ENCODE assay signal across 32 mouse cellular contexts in genomic region chr3:97649469-97649868, GRCm38 (mm10). TPM values are rescaled to one million over a fixed set of nuclear protein-coding genes. Genes with fewer than 3 reads are reported as not detected.
"Had no signal": no experiment of that assay in that cellular context is flagged by ENCODE, and none has a peak within 500 bp of the region (broad histone marks: within the 10 kb centered on the region; RNA-seq: fewer than 3 reads in every experiment).

No protein-coding gene starts in this region.

- H3K9ac ChIP-seq: liver, embryonic 12.5 days; liver, embryonic 15.5 days; lung, embryonic 15.5 days; midbrain, embryonic 13.5 days; neural tube, embryonic 13.5 days; stomach, embryonic 15.5 days had no signal

- H3K9me3 ChIP-seq: liver, embryonic 12.5 days; liver, embryonic 15.5 days; lung, embryonic 15.5 days; midbrain, embryonic 10.5 days; neural tube, embryonic 13.5 days; stomach, embryonic 15.5 days had no signal

- H3K4me2 ChIP-seq: liver, embryonic 12.5 days; liver, embryonic 15.5 days; lung, embryonic 15.5 days; midbrain, embryonic 13.5 days; neural tube, embryonic 13.5 days; stomach, embryonic 15.5 days had no signal

- DNase-seq: kidney, adult 11 months; kidney, adult 9 months; kidney, postnatal 10 days; kidney, postnatal 4 days; layer of hippocampus, postnatal 36 days; lung, adult 18-20 months; lung, postnatal 10 days; lung, postnatal 36 days; retina, postnatal 1 day; right cerebral cortex, postnatal 25 days; spleen, adult 18-20 months; thymus, postnatal 25 days had no signal

- H3K27ac ChIP-seq: left cerebral cortex, adult 2 months; liver, embryonic 12.5 days; liver, embryonic 15.5 days; lung, embryonic 15.5 days; midbrain, embryonic 10.5 days; midbrain, embryonic 13.5 days; neural tube, embryonic 13.5 days; stomach, embryonic 15.5 days had no signal

- H3K4me3 ChIP-seq: left cerebral cortex, adult 2 months; liver, embryonic 12.5 days; liver, embryonic 15.5 days; lung, embryonic 15.5 days; megakaryocyte, embryonic 14.5 days; midbrain, embryonic 10.5 days; midbrain, embryonic 13.5 days; myocyte; neural tube, embryonic 13.5 days; stomach, embryonic 15.5 days had no signal

- H3K36me3 ChIP-seq: liver, embryonic 12.5 days; lung, embryonic 15.5 days; midbrain, embryonic 10.5 days; midbrain, embryonic 13.5 days; neural tube, embryonic 13.5 days; stomach, embryonic 15.5 days had no signal

- H3K27me3 ChIP-seq: liver, embryonic 12.5 days; liver, embryonic 15.5 days; lung, embryonic 15.5 days; megakaryocyte, embryonic 14.5 days; midbrain, embryonic 13.5 days; neural tube, embryonic 13.5 days; stomach, embryonic 15.5 days had no signal

- ATAC-seq: liver, embryonic 12.5 days; midbrain, embryonic 13.5 days; midbrain, embryonic 16.5 days had no signal

- H3K4me1 ChIP-seq: lung, embryonic 15.5 days; megakaryocyte, embryonic 14.5 days; midbrain, embryonic 10.5 days; midbrain, embryonic 13.5 days; neural tube, embryonic 13.5 days; stomach, embryonic 15.5 days had no signal

RNA-seq across cellular contexts. Expression of gene Gm17651, which starts 25.0 kb away (rescaled TPM):
- total RNA-seq: layer of hippocampus, adult 18-20 months; layer of hippocampus, postnatal 10 days; layer of hippocampus, postnatal 36 days; left cerebral cortex, adult 2 months; left cerebral cortex, postnatal 10 days; left cerebral cortex, postnatal 36 days; monocyte, adult 5-6 weeks; neutrophil, adult 5-6 weeks had no signal
- polyA plus RNA-seq: limb, embryonic 11.5 days; limb, embryonic 14.5 days; liver, embryonic 12.5 days; liver, embryonic 15.5 days; lung, embryonic 15.5 days; midbrain, embryonic 10.5 days; midbrain, embryonic 13.5 days; midbrain, embryonic 16.5 days; myocyte; neural tube, embryonic 13.5 days; stomach, embryonic 15.5 days; thymus, postnatal 0 days had no signal
